Mouse (Mus musculus) cerebellum, adult 9-11 months (tissue): ENCODE measurements around the gene Trappc2l.

Experiments
- DNase-seq: peaks from one replicate; pipeline ENCODE4 v3.0.0; 2022

Gene Trappc2l

DNA sequence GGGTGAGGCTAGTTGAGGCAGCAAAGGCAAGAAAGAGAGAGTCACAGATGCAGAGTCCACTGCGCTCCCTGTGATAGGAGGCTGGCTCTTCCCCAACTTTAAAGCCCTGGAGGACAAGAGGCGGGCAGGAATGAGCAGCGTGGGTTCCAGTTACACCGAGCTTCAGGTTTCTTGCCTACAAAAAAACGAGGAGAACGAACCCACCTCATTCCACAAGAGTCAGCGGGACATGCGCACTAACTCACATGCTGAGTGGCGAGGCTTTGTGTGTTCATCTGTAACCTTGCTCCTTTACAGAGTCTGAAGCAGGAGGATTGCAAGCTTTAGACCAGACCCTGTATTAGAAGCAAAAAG lies 47.3 kb downstream of the Trappc2l start:
- no peak for DNase-seq

DNA sequence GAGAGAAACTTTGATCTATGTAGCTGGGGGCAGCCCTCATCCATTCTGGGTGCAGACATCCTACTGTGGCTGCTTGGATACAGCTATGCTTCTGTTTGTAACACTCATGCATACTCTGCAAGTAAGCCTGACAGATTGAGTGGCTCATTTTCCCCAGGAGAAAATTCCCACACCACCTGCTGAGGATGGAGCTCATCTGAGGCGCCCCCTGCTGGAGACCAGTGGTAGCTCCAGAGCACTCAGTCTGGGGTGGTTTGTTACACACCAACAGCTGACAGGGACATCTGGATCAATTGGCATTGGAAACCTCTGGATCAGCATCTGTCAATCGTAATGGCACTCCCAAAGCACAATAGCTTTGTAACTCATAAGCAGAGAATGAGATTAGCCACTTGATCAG lies 48.6 kb downstream of the Trappc2l start:
- no peak for DNase-seq

DNA sequence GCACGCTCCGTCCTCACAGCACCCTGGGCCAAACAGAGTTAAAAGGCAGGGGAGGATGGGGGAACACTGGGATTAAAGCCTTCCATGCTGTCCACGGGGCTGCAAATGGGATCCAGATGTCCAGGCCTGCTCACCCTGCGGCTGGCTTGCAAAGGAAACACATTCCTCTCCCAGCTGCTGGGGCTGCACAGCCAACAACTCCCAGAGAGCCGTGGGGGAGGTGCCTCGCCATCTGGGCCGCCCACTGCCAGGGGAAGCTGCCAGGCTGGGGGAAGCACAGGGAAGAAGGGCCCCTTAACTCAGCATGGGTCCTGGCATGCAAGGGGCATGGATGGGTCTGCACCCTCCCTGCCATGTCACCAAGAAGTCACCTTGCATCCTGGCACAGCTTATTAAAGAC lies 49.7 kb downstream of the Trappc2l start:
- peak; percentile 74 for DNase-seq

DNA sequence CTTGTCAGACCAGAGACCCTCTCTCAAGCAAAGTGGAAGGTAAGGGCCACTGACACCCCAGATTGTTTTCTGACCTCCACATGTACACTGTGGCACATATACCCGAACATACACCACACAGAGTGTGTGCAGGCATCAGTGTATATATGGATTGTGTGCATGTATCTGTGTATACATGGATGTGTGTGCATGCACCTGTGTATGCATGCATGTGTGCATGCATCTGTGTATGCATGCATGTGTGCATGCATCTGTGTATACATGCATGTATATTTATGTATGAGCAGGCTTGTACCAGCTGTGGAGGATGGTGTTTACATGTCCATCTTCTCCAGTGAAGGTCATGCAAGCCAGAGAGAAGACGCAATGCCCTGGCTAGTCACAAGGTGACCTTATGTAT lies 50.5 kb downstream of the Trappc2l start:
- DNase-seq, result no peak

DNA sequence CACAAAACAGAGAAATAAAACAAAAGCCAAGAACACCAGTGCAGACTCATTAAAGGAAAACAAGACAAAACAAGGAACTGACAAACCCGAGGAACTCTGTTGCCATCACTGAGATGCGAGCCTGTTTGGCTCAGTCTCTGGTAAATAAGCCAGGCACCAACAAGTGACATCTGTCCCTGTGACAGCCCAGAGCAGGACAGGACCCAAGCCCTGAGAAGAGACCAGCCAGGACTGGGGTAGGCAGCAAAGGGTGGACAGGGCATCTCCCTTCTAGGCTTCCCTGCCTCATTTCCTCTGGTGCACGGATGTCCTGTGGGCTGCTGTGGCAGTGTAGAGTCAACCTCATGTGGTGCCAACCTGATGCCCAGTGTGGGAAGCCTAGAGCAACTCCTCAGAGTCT lies 51.7 kb downstream of the Trappc2l start:
- DNase-seq, result no peak

DNA sequence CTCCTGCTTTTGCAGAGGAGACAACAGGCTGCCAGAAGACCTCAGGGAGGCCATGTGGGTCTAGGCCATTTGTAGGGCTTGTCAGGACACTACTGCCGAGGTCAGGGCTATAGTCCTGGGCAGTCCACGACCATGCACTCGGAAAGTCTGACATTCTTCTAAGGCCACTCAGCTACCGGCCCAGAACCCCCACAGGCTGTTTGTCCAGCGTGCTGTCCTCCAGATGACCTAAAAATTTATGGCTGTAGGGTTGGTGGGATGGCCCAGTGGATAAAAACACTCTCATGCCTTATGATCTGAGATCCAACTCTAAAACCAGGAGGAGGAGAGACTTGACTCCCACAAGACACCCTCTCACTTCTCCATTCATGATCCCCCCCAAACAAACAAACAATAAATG lies 52.2 kb downstream of the Trappc2l start:
- DNase-seq, result no peak

DNA sequence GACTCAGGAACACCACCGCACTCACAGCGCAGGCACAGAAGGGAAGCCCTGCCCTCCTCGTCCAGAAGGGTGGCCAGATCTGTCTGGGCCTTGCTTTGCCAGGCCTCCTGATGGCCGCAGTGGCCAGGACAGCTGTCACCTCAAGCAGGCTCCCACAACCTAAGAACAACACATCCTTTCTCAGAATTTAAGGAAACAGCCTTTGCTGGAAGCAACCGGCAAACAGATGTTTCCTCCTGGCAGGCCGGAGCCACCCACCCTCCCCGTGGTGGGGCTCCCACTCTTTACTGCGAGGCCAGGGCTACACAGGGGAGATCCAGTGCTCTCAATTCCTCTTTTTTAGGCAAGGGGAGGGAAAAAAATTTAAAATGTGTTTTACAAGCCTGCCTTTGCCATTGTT lies 53.8 kb downstream of the Trappc2l start:
- peak; percentile 83 for DNase-seq

DNA sequence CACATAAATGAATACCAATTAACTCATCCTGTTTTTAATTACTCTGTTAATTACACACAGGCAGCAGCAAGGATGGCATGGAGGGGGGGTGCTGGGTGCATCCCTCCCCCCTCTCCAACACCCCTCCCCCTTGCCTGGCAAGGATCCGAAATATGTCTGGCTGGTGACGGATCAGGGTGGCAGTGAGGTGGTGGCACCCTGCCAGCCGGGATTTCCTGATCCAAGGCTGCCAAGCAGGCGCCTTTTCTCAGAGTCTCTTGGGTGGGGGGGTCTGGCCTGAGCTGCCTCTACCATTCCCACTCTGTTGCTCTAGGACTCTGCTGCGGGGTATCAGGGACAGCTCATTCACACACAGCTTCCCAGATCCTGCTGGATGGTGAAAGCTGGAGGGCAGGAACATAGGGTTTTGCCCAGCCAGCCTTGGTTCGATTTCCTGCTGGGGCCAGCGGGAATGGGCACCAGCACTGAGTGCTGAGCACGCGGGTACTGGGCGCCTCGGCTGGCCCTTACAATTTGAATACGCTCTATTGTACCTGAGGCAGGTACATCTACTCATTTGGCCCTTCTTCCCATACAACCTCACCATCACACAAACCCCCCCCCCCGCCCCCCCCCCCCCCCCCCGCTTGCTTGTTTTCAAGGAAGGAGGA lies 54.4 kb downstream of the Trappc2l start:
- DNase-seq, result peak; percentile 75
